Mouse (Mus musculus) heart, postnatal 0 days (tissue): ENCODE data around the gene Ankrd27. TPM values are rescaled to one million over a fixed set of nuclear protein-coding genes. Genes with fewer than 3 reads are reported as not detected.
A peak's percentile ranks its signal among the peaks of the same experiment; 100 is the strongest.
"Not testable (repeated sequence)": the region's sequence is repeated elsewhere in the genome, so short reads cannot be mapped to it uniquely, and the experiment has no call there.

ENCODE experiments used
- ATAC-seq: fragments of 200-750 bp; cut with Nextera tagmentation; 2 replicates; pipeline ENCODE4 v1.8.0; 2017; ENCODE audit warnings: low read depth, moderate number of reproducible peaks, moderate library complexity; ENCODE audit not compliant: insufficient read depth
- DNase-seq: peaks from one replicate; pipeline ENCODE4 v3.0.0-alpha.2; 2016; ENCODE audit warnings: low spot score
- H3K27ac ChIP-seq: fragments of 300-500 bp; sonication (generic); 2 replicates; pipeline ENCODE4 v1.5.1; 2014; ENCODE audit warnings: low read depth, mild to moderate bottlenecking
- H3K27me3 ChIP-seq: fragments of 300-500 bp; sonication (generic); 2 replicates; pipeline ENCODE4 v1.6.1; 2014; ENCODE audit warnings: low read length, mixed read lengths; ENCODE audit not compliant: control insufficient read depth, insufficient read depth
- H3K36me3 ChIP-seq: fragments of 300-500 bp; sonication (generic); replicated peaks from 2 replicates; pipeline ENCODE4 v1.6.1; 2014; ENCODE audit warnings: low read length, mixed read lengths; ENCODE audit not compliant: control insufficient read depth, insufficient read depth
- H3K4me1 ChIP-seq: fragments of 300-500 bp; sonication (generic); 2 replicates; pipeline ENCODE4 v1.6.1; 2014; ENCODE audit warnings: antibody characterized with exemption; ENCODE audit not compliant: control insufficient read depth, insufficient read depth
- H3K4me2 ChIP-seq: fragments of 300-500 bp; sonication (generic); 2 replicates; pipeline ENCODE4 v1.6.1; 2014; ENCODE audit warnings: low read depth, mild to moderate bottlenecking, low read length, moderate library complexity
- H3K4me3 ChIP-seq: fragments of 300-500 bp; sonication (generic); 2 replicates; pipeline ENCODE4 v1.5.1; 2014; ENCODE audit warnings: low read depth, low read length
- H3K9ac ChIP-seq: fragments of 300-500 bp; sonication (generic); replicated peaks from 2 replicates; pipeline ENCODE4 v1.6.1; 2014; ENCODE audit warnings: low read depth, low read length, mixed read lengths
- H3K9me3 ChIP-seq: fragments of 300-500 bp; sonication (generic); replicated peaks from 2 replicates; pipeline ENCODE4 v1.6.1; 2016; ENCODE audit warnings: low read length; ENCODE audit not compliant: control insufficient read depth
- CTCF ChIP-seq: IDR thresholded peaks from 2 replicates; pipeline ENCODE4 v1.5.1; 2016; ENCODE audit warnings: antibody characterized with exemption, control low read depth, low read depth
- EP300 ChIP-seq: IDR thresholded peaks from 2 replicates; pipeline ENCODE4 v1.6.1; 2016; ENCODE audit warnings: antibody characterized with exemption, low read depth
- WGBS: fragments of 180-500 bp; shearing (Covaris S2); extraction: QIAGEN DNeasy Blood & Tissue Kit; methylation state at CpG from one replicate; pipeline ENCODE4 v1.1.7; 2014; 5-methylcytosine and 5-hydroxymethylcytosine counted together
- polyA plus RNA-seq: library from polyadenylated mRNA; unstranded; fragments of >200 nt; fragmentation: Nextera tagmentation; extraction: Ambion mirVana; gene quantifications from 2 replicates; pipeline ENCODE4 v1.2.1, GENCODE M21; 2015
- total RNA-seq: library from RNA; depleted of rRNA; stranded (reverse); fragments of >200 nt; gene quantifications from 2 replicates; pipeline ENCODE4 v1.2.3, GENCODE M21; 2014; ENCODE audit warnings: low replicate concordance

The Ankrd27 gene
- total and polyA plus RNA-seq, 2 experiments from 2014 or later = 8.9 to 19.3 TPM

DNA sequence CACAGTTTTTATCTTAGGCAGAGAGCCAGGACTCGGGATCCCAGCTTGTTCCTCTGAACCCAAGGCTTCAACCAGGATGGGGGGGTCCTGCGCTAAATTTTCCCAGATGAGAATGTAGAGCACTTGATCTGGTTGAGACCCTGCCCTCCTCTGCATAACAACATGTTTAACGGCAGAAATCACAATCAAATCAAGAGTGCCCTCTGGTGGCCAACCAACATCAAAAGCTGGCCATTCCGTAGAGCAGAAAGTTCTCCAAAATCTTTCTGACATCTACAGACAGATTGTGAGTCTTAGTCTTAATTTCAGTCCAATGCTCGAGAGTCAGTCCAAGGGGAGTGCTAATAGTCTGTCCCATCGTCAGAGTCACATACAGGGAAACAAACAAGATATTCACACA, 15.2 kb upstream of the Ankrd27 start:
- not testable (repeated sequence) for ATAC-seq, H3K4me2 ChIP-seq, H3K27me3 ChIP-seq, H3K4me1 ChIP-seq, H3K27ac ChIP-seq, H3K36me3 ChIP-seq, DNase-seq, H3K9ac ChIP-seq, H3K4me3 ChIP-seq, H3K9me3 ChIP-seq
- TF ChIP-seq CTCF = peak; percentile 32; the same call in 1 of the 2 replicates
- 26% methylated on average over 6 of the region's 6 CpGs for WGBS

DNA sequence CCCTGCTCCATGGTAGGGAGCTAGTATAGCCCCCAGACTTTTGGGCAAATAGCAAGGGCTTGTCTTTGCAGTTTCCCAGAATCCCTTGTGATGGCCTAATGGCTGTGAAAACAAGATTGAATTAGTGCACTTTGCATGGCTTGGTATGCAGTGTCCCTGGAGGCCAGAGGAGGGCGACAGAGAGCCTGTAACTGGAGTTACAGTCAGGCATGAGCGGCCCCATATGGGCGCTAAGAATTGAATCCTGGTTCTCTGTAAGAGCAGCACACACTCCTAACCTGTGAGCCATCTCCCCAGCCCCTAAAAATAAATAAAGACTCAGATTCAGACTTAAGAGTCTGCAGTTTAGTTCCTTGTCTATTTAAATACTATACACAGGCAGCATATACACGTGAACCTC, 6.2 kb upstream of the Ankrd27 start:
- ATAC-seq (no peak), DNase-seq (no peak)
- no peak for TF ChIP-seq EP300
- TF ChIP-seq CTCF = peak; percentile 57
- Histone ChIP-seq H3K27ac (no peak overlapping the region), H3K9ac (no peak overlapping the region), H3K4me2 (no peak overlapping the region), H3K4me3 (no peak overlapping the region), H3K27me3 (peaks cover 26% of the 10 kb centered on the region), H3K36me3 (no peaks in the 10 kb centered on the region), H3K9me3 (no peaks in the 10 kb centered on the region), H3K4me1 (0 out of 2 replicates have a peak, but pooled peaks cover 7% of the 10 kb centered on the region)
- WGBS = 38% methylated on average over 4 of the region's 4 CpGs

- Histone ChIP-seq H3K4me1 (peaks cover 18% of the 10 kb centered on the region), H3K4me3 (no peak overlapping the region), H3K27ac (no peak overlapping the region), H3K4me2 (no peak overlapping the region), H3K9ac (no peak overlapping the region), H3K9me3 (no peaks in the 10 kb centered on the region), H3K36me3 (no peaks in the 10 kb centered on the region), H3K27me3 (peaks cover 29% of the 10 kb centered on the region)
- DNase-seq (no peak), ATAC-seq (no peak)
- 75% methylated on average over 5 of the region's 5 CpGs for WGBS
- TF ChIP-seq CTCF = 0 out of 2 replicates have a peak, but pooled peaks have one; percentile 11
- no peak for TF ChIP-seq EP300
Measured at GRCm38 (mm10) chr7:35582719-35583118, 3.3 kb upstream of the Ankrd27 start.

DNA sequence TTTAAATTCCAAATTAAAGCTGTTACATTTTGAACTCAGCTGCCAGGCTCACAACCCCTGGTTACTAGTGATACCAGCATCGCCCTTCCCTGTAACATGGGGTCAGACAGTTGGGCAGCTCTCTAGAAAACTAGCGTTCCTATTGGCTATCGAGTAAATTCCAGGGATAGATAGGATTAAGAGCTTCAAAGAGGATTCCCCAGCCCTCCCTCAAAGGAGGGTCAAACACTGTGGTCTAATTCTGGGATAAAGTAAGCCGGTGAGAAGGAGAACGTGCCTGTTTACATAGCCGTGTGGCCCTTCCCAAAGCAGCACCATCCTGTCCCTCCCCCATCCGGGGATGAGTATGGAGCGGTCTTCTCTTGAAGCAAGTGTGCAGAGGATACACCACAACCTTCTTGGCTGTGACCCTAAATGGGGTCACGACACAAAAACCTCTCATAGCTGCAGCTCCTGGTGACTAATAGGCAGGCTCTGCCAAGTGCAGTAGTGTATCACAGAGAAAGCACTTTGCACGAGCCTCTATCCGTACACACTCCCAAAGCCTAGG, 2.5 kb upstream of the Ankrd27 start:
- Histone ChIP-seq H3K27me3 (peaks cover 29% of the 10 kb centered on the region), H3K4me2 (no peak overlapping the region), H3K36me3 (no peaks in the 10 kb centered on the region), H3K4me1 (peaks cover 18% of the 10 kb centered on the region), H3K27ac (no peak overlapping the region), H3K9me3 (no peaks in the 10 kb centered on the region), H3K4me3 (no peak overlapping the region), H3K9ac (no peak overlapping the region)
- TF ChIP-seq CTCF (no peak), EP300 (no peak)
- 15% methylated on average over 11 of the region's 11 CpGs for WGBS
- DNase-seq = no peak
- ATAC-seq = no peak

DNA sequence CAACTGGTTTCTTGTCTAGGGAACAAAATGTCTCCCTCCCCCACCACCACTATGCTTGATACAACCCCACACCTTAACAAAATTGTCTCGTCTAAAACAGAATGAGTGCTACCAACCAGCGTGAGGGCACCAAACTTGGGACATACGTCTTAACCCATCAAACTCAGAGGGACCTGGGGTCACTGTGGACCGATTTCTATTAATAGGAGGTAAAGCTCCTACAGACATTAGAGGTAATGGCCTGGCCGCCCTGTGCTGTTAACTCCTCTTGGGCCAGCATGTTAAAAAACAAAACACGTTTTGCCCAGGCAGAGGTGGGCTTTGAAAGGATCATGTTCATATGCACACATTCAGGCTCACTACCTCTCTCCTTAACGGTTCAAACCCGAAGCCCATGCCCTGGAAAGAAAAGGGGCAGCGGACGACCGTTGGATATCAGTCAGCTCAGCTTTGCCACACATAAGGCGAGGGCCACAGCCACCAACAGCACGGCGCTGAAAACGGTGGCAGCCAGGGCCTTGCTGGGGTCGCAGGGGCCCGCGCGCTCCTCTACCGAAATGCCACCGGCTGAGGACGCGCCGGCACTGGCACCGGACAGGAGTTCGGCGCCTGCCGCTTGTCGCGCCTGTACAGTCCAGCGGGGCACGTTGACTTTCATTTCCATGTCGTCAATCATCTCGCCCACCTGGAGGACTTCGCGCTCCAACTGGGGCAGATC, 1.8 kb upstream of the Ankrd27 start:
- Histone ChIP-seq H3K4me1 (peaks cover 18% of the 10 kb centered on the region), H3K27me3 (peaks cover 29% of the 10 kb centered on the region), H3K9me3 (no peaks in the 10 kb centered on the region), H3K4me3 (peak overlapping the region; percentile 81), H3K4me2 (peak overlapping the region; percentile 87), H3K27ac (no peak overlapping the region), H3K9ac (peak overlapping the region; percentile 31; the same call in 1 of the 2 replicates), H3K36me3 (no peaks in the 10 kb centered on the region)
- 8% methylated on average over 36 of the region's 36 CpGs for WGBS
- DNase-seq = no peak
- TF ChIP-seq CTCF = no peak
- TF ChIP-seq EP300 = no peak
- no peak for ATAC-seq

DNA sequence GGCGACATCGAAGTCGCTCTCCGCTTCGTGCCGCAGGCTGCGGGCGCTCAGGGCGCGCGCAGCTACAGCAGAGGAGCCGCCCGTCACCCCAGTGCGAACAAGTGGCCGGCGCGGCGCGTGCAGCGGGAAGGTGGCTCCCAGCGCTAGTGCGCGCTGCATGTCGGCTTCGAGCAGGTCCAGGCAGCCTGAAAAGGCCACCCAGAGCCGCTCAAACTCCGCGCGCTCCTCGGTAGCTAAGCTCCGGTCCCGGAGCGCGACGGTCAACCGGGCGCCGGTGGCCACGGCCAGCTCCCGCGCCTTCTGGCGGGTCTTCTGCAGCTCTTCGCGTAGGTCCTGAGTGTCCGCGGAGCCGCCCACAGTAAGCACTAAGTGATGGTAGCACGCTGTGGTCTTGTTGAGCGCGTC, 1.3 kb upstream of the Ankrd27 start:
- Histone ChIP-seq H3K4me2 (peak overlapping the region; percentile 87), H3K36me3 (no peaks in the 10 kb centered on the region), H3K4me1 (peaks cover 18% of the 10 kb centered on the region), H3K9me3 (no peaks in the 10 kb centered on the region), H3K9ac (peak overlapping the region; percentile 31; the same call in 1 of the 2 replicates), H3K27me3 (peaks cover 29% of the 10 kb centered on the region), H3K27ac (no peak overlapping the region), H3K4me3 (peak overlapping the region; percentile 81)
- WGBS = 0% methylated on average over 46 of the region's 50 CpGs
- TF ChIP-seq CTCF (no peak), EP300 (no peak)
- ATAC-seq (no peak), DNase-seq (no peak)
